Mouse (Mus musculus) heart, embryonic 16.5 days (tissue): Measurements from ENCODE around the gene Klk1b11. TPM values are rescaled to one million over a fixed set of nuclear protein-coding genes. Genes with fewer than 3 reads are reported as not detected.
"Not testable (repeated sequence)": the region's sequence is repeated elsewhere in the genome, so short reads cannot be mapped to it uniquely, and the experiment has no call there.

Experiments used
- ATAC-seq: fragments of 200-750 bp; cut with Nextera tagmentation; replicated peaks from 2 replicates; pipeline ENCODE4 v1.8.0; 2017; ENCODE audit warnings: moderate number of reproducible peaks; ENCODE audit not compliant: insufficient read depth, low FRiP score; ENCODE audit errors: extremely low read depth
- H3K27ac ChIP-seq: fragments of 300-500 bp; sonication (generic); 2 replicates; pipeline ENCODE4 v1.5.1; 2014; ENCODE audit warnings: mild to moderate bottlenecking, low read length, control low read depth, moderate library complexity
- H3K27me3 ChIP-seq: fragments of 300-500 bp; sonication (generic); 2 replicates; pipeline ENCODE4 v1.6.1; 2014; ENCODE audit warnings: low read length, mixed read lengths; ENCODE audit not compliant: control insufficient read depth, insufficient read depth
- H3K36me3 ChIP-seq: fragments of 300-500 bp; sonication (generic); 2 replicates; pipeline ENCODE4 v1.6.1; 2014; ENCODE audit not compliant: control insufficient read depth, insufficient read depth
- H3K4me1 ChIP-seq: fragments of 300-500 bp; sonication (generic); 2 replicates; pipeline ENCODE4 v1.6.1; 2014; ENCODE audit warnings: low read length, mixed read lengths; ENCODE audit not compliant: control insufficient read depth, insufficient read depth
- H3K4me2 ChIP-seq: fragments of 300-500 bp; sonication (generic); 2 replicates; pipeline ENCODE4 v1.6.1; 2014; ENCODE audit warnings: low read depth, mild to moderate bottlenecking, control low read depth, low read length
- H3K4me3 ChIP-seq: fragments of 300-500 bp; sonication (generic); 2 replicates; pipeline ENCODE4 v1.5.1; 2014; ENCODE audit warnings: mild to moderate bottlenecking, control low read depth, low read length
- H3K9ac ChIP-seq: fragments of 300-500 bp; sonication (generic); 2 replicates; pipeline ENCODE4 v1.6.1; 2014; ENCODE audit warnings: low read length, control low read depth
- H3K9me3 ChIP-seq: fragments of 300-500 bp; sonication (generic); replicated peaks from 2 replicates; pipeline ENCODE4 v1.6.1; 2016; ENCODE audit warnings: low read length; ENCODE audit not compliant: control insufficient read depth
- WGBS: fragments of 180-500 bp; shearing (Covaris S2); extraction: QIAGEN DNeasy Blood & Tissue Kit; methylation state at CpG from one replicate; pipeline ENCODE4 v1.1.7; 2014; 5-methylcytosine and 5-hydroxymethylcytosine counted together
- polyA plus RNA-seq: library from polyadenylated mRNA; unstranded; fragments of >200 nt; fragmentation: Nextera tagmentation; extraction: Ambion mirVana; gene quantifications from 2 replicates; pipeline ENCODE4 v1.2.1, GENCODE M21; 2015

The Klk1b11 gene
- 0.17 TPM in 1 of 2 replicates, not detected in the other for polyA plus RNA-seq

DNA sequence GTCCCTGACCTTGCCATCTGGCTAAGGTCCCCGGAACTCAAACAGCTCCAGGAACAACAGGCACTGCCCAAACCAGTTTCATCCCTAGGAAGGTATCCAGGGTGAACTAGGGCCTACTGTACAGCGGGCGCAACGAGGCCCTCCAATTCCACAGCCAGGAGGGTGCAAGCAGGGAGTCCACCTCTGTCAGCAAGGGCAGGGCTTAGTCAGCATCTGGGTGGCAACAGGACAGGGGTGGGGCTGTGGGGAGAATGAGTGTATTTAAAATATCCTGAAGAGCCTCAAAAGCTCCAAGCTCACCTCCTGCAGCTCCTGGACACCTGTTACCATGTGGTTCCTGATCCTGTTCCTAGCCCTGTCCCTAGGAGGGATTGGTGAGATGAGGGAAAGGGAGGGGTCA is at the start of gene Klk1b11:
TSS of gene Klk1b11 (plus strand) at position 301 of the 400 bp plus-strand sequence.
- H3K27me3 ChIP-seq, H3K4me1 ChIP-seq, H3K4me2 ChIP-seq, H3K9me3 ChIP-seq, H3K36me3 ChIP-seq, ATAC-seq, H3K9ac ChIP-seq, H3K27ac ChIP-seq, H3K4me3 ChIP-seq: not testable (repeated sequence)
- 75% methylated on average over 4 of the region's 4 CpGs for WGBS

DNA sequence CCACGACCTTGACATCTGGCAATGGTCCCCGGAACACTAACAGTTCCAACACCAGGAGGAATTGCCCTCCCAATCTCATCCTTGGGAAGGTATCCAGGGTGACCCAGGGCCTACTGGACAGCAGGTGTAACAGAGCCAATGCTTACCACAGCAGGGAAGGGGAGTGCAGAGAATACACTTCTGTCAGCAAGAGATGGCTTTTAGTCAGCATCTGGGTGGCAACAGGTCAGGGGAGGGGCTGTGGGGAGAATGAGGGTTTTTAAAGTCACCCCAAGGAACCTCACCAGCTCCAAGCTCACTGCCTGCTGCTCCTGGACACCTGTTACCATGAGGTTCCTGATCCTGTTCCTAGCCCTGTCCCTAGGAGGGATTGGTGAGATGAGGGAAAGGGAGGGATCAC is 45.3 kb upstream of the Klk1b11 start, which contains the start of gene Klk1b8:
TSS of gene Klk1b8 (plus strand) at position 301 of the 400 bp plus-strand sequence.
- Histone ChIP-seq H3K27me3 (no peaks in the 10 kb centered on the region), H3K9me3 (no peaks in the 10 kb centered on the region), H3K9ac (no peak within 1 kb of the TSS), H3K4me1 (no peaks in the 10 kb centered on the region), H3K27ac (no peak within 1 kb of the TSS), H3K4me2 (no peak within 1 kb of the TSS), H3K36me3 (no peaks in the 10 kb centered on the region), H3K4me3 (no peak within 1 kb of the TSS)
- 61% methylated on average over 2 of the region's 2 CpGs for WGBS
- no peak for ATAC-seq

DNA sequence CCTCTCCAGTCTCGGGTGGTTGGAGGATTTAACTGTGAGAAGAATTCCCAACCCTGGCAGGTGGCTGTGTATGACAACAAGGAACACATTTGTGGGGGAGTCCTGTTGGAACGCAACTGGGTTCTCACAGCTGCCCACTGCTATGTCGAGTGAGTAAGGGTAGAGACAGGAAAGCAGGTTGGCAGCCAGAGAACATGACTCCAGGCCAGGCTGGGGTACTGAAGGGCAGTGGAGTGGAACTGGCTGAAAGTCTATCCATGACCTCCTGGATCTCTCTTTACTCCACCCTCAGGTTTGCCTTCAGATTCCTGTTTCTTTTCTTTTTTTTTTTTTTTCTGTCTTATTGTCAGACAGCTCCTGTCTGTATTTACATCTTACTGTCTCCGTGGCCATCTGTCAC is 43.0 kb upstream of the Klk1b11 start:
- 59% methylated on average over 4 of the region's 4 CpGs for WGBS

DNA sequence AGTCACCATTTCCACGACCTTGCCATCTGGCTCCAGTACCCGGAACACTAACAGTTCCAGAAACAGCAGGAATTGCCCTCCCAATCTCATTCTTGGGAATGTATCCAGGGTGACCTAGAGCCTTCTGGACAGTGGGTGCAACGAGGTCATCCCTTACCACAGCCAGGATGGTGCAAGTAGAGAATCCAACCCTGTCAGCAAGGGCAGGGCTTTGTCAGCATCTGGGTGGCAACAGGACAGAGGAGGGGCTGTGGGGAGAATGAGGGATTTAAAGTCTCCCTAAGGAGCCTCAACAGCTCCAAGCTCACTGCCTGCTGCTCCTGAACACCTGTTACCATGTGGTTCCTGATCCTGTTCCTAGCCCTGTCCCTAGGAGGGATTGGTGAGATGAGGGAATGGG is 29.2 kb upstream of the Klk1b11 start, which contains the start of gene Klk1b1:
TSS of gene Klk1b1 (plus strand) at position 301 of the 400 bp plus-strand sequence.
- H3K4me1 ChIP-seq, result no peaks in the 10 kb centered on the region
- ATAC-seq, result no peak
- no peaks in the 10 kb centered on the region for H3K9me3 ChIP-seq
- H3K4me2 ChIP-seq, result no peak within 1 kb of the TSS
- no peak within 1 kb of the TSS for H3K27ac ChIP-seq
- no peaks in the 10 kb centered on the region for H3K36me3 ChIP-seq
- no peak within 1 kb of the TSS for H3K9ac ChIP-seq
- H3K4me3 ChIP-seq, result no peak within 1 kb of the TSS
- 58% methylated on average over 3 of the region's 3 CpGs for WGBS
- no peaks in the 10 kb centered on the region for H3K27me3 ChIP-seq

More for the DNA sequence above, 43.0 kb upstream of the Klk1b11 start:
- Histone ChIP-seq H3K27me3 (no peaks in the 10 kb centered on the region), H3K4me2 (no peak overlapping the region), H3K9me3 (no peaks in the 10 kb centered on the region), H3K9ac (no peak overlapping the region), H3K27ac (no peak overlapping the region), H3K4me3 (no peak overlapping the region), H3K36me3 (no peaks in the 10 kb centered on the region), H3K4me1 (no peaks in the 10 kb centered on the region)
- no peak for ATAC-seq

GRCm38 (mm10) chr7:43967058-43967457 is 28.6 kb upstream of the Klk1b11 start:
- H3K9ac ChIP-seq, result no peak overlapping the region
- no peak overlapping the region for H3K27ac ChIP-seq
- no peaks in the 10 kb centered on the region for H3K4me1 ChIP-seq
- ATAC-seq, result no peak
- no peak overlapping the region for H3K4me3 ChIP-seq
- H3K36me3 ChIP-seq, result no peaks in the 10 kb centered on the region
- H3K27me3 ChIP-seq, result no peaks in the 10 kb centered on the region
- WGBS, result 65% methylated on average over 3 of the region's 3 CpGs
- H3K4me2 ChIP-seq, result no peak overlapping the region
- no peaks in the 10 kb centered on the region for H3K9me3 ChIP-seq

GRCm38 (mm10) chr7:43967612-43968011 is 28.1 kb upstream of the Klk1b11 start:
- no peak for ATAC-seq
- no peaks in the 10 kb centered on the region for H3K9me3 ChIP-seq
- no peak overlapping the region for H3K27ac ChIP-seq
- no peaks in the 10 kb centered on the region for H3K27me3 ChIP-seq
- WGBS, result 74% methylated on average over 2 of the region's 2 CpGs
- no peaks in the 10 kb centered on the region for H3K36me3 ChIP-seq
- H3K9ac ChIP-seq, result no peak overlapping the region
- no peaks in the 10 kb centered on the region for H3K4me1 ChIP-seq
- H3K4me3 ChIP-seq, result no peak overlapping the region
- H3K4me2 ChIP-seq, result no peak overlapping the region

GRCm38 (mm10) chr7:43975761-43976160 is 19.9 kb upstream of the Klk1b11 start, which contains the start of gene Klk1b9:
Gene Klk1b9 (plus strand): TSS chr7:43976061.
- not testable (repeated sequence) for ATAC-seq, H3K4me1 ChIP-seq
- 77% methylated on average over 1 of the region's 1 CpGs for WGBS

DNA sequence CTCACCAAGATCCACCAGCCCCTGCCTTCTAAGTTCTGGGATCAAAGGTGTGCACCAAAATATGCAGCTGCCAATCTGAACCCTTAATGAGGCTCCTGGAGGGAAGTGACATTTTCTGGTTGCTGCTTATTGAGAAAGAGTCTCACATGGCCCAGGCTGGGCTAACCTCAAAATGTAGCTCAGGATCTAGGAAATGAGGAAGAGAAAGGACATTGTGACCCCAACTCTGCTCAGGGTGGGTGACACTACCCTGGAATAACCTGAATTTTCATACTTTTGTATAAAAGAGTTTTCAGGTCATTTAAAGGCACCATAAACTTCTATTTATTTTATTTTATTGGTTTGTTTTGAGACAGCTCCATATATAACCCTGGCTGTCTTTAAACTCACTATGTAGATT is 10.0 kb upstream of the Klk1b11 start:
- H3K4me2 ChIP-seq, result no peak overlapping the region
- H3K27ac ChIP-seq, result no peak overlapping the region
- H3K4me1 ChIP-seq, result no peaks in the 10 kb centered on the region
- no peaks in the 10 kb centered on the region for H3K36me3 ChIP-seq
- no peak for ATAC-seq
- H3K4me3 ChIP-seq, result no peak overlapping the region
- no peaks in the 10 kb centered on the region for H3K9me3 ChIP-seq
- no peak overlapping the region for H3K9ac ChIP-seq
- no peaks in the 10 kb centered on the region for H3K27me3 ChIP-seq

More at GRCm38 (mm10) chr7:43975761-43976160, 19.9 kb upstream of the Klk1b11 start, which contains the start of gene Klk1b9:
- H3K4me2 ChIP-seq, H3K27ac ChIP-seq, H3K9me3 ChIP-seq, H3K4me3 ChIP-seq, H3K36me3 ChIP-seq, H3K9ac ChIP-seq, H3K27me3 ChIP-seq: not testable (repeated sequence)

- H3K27me3 ChIP-seq, H3K9me3 ChIP-seq, H3K4me2 ChIP-seq, H3K9ac ChIP-seq, H3K4me3 ChIP-seq, H3K4me1 ChIP-seq, H3K36me3 ChIP-seq, H3K27ac ChIP-seq, ATAC-seq: not testable (repeated sequence)
- 75% methylated on average over 1 of the region's 1 CpGs for WGBS
Measured at GRCm38 (mm10) chr7:43994821-43995220, 856 bp upstream of the Klk1b11 start.
